Mouse (Mus musculus): ENCODE data around the gene Sdk1. TPM values are rescaled to one million over a fixed set of nuclear protein-coding genes. Genes with fewer than 3 reads are reported as not detected.
A peak's percentile ranks its signal among the peaks of the same experiment; 100 is the strongest.

Sdk1 gene
- total RNA-seq, 1 experiment from 2014 or later, result 10.0 TPM

- DNase-seq, result no peak
Observed at GRCm38 (mm10) chr5:142113210-142114175, 872.2 kb downstream of the Sdk1 start.

GRCm38 (mm10) chr5:142127779-142128178 lies 886.5 kb downstream of the Sdk1 start:
- DNase-seq, result no peak

- no peak for DNase-seq
Observed at GRCm38 (mm10) chr5:142128181-142128611, 886.9 kb downstream of the Sdk1 start.

- DNase-seq, result no peak
Observed at GRCm38 (mm10) chr5:142130004-142130403, 888.7 kb downstream of the Sdk1 start.

- no peak for DNase-seq
Observed at GRCm38 (mm10) chr5:142139978-142140377, 898.7 kb downstream of the Sdk1 start.

- peak; percentile 9 for DNase-seq
Observed at GRCm38 (mm10) chr5:142149594-142149993, 908.3 kb downstream of the Sdk1 start.

GRCm38 (mm10) chr5:142150756-142151155 lies 909.5 kb downstream of the Sdk1 start:
- DNase-seq, result no peak

- DNase-seq, result no peak
Observed at GRCm38 (mm10) chr5:142156868-142157852, 915.9 kb downstream of the Sdk1 start.

- no peak for DNase-seq
Observed at GRCm38 (mm10) chr5:142163483-142163882, 922.2 kb downstream of the Sdk1 start.

GRCm38 (mm10) chr5:142173636-142174035 lies 932.3 kb downstream of the Sdk1 start:
- DNase-seq, result no peak

- no peak for DNase-seq
Observed at GRCm38 (mm10) chr5:142178164-142178563, 936.9 kb downstream of the Sdk1 start.

- no peak for DNase-seq
Observed at GRCm38 (mm10) chr5:142179304-142179703, 938.0 kb downstream of the Sdk1 start.

- DNase-seq, result no peak
Observed at GRCm38 (mm10) chr5:142181862-142182261, 940.6 kb downstream of the Sdk1 start.

- no peak for DNase-seq
Observed at GRCm38 (mm10) chr5:142188765-142189164, 947.5 kb downstream of the Sdk1 start.

- peak; percentile 11 for DNase-seq
Observed at GRCm38 (mm10) chr5:142209911-142210310, 968.6 kb downstream of the Sdk1 start.

GRCm38 (mm10) chr5:142212252-142212651 lies 971.0 kb downstream of the Sdk1 start:
- DNase-seq, result no peak

- DNase-seq, result no peak
Observed at GRCm38 (mm10) chr5:142215981-142216380, 974.7 kb downstream of the Sdk1 start.

GRCm38 (mm10) chr5:142220851-142221503 lies 979.7 kb downstream of the Sdk1 start:
- DNase-seq, result peak; percentile 27

- no peak for DNase-seq
Observed at GRCm38 (mm10) chr5:142228957-142229810, 987.9 kb downstream of the Sdk1 start.

GRCm38 (mm10) chr5:142229811-142230205 lies 988.5 kb downstream of the Sdk1 start:
- DNase-seq, result no peak

- no peak for DNase-seq
Observed at GRCm38 (mm10) chr5:142240288-142240687, 999.0 kb downstream of the Sdk1 start.
